Mouse (Mus musculus): ENCODE results near the gene Plekha1. TPM values are rescaled to one million over a fixed set of nuclear protein-coding genes. Genes with fewer than 3 reads are reported as not detected.

The Plekha1 gene
- total and polyA plus RNA-seq, 2 experiments from 2014 or later: 51.7 to 94.4 TPM

- ATAC-seq (ENCODE audit: low FRiP score) (no peak), DNase-seq (ENCODE audit: low spot score) (no peak)
- 81% methylated on average over 9 of the region's 9 CpGs for WGBS
- Histone ChIP-seq H3K9ac (replicated peaks; ENCODE audit: low read length, poor library complexity, severe bottlenecking) (no peak overlapping the region), H3K9me3 (ENCODE audit: low read length) (no peaks in the 10 kb centered on the region), H3K4me1 (ENCODE audit: insufficient read depth, low read length) (peaks cover 10% of the 10 kb centered on the region; the same call in 1 of the 2 replicates), H3K4me3 (ENCODE audit: low read depth, low read length) (no peak overlapping the region), H3K27ac (ENCODE audit: low read depth, low read length) (no peak overlapping the region), H3K36me3 (ENCODE audit: insufficient read depth, low read length) (no peaks in the 10 kb centered on the region), H3K4me2 (ENCODE audit: low read depth, low read length, poor library complexity, severe bottlenecking) (no peak overlapping the region), H3K27me3 (ENCODE audit: insufficient read depth, low read length) (no peaks in the 10 kb centered on the region; the same call in 1 of the 2 replicates)
- no peak for TF ChIP-seq CTCF (IDR thresholded peaks at IDR 0.05)
Measured at GRCm38 (mm10) chr7:130836066-130836465, 29.5 kb upstream of the Plekha1 start.

- TF ChIP-seq CTCF (IDR thresholded peaks at IDR 0.05): no peak
- H3K27ac ChIP-seq (ENCODE audit: low read depth, low read length): no peak overlapping the region
Measured at GRCm38 (mm10) chr7:130837941-130838657, 27.5 kb upstream of the Plekha1 start.

GRCm38 (mm10) chr7:130838658-130839025 is 26.9 kb upstream of the Plekha1 start:
- no peak for ATAC-seq (ENCODE audit: low FRiP score)
- H3K27ac ChIP-seq (ENCODE audit: low read depth, low read length): no peak overlapping the region

More at GRCm38 (mm10) chr7:130837941-130838657, 27.5 kb upstream of the Plekha1 start:
- peaks cover 10% of the 10 kb centered on the region; the same call in 1 of the 2 replicates for H3K4me1 ChIP-seq (ENCODE audit: insufficient read depth, low read length)
- H3K4me3 ChIP-seq (ENCODE audit: low read depth, low read length): no peak overlapping the region
- no peak overlapping the region for H3K4me2 ChIP-seq (ENCODE audit: low read depth, low read length, poor library complexity, severe bottlenecking)
- no peaks in the 10 kb centered on the region; the same call in 1 of the 2 replicates for H3K27me3 ChIP-seq (ENCODE audit: insufficient read depth, low read length)
- H3K36me3 ChIP-seq (ENCODE audit: insufficient read depth, low read length): no peaks in the 10 kb centered on the region
- no peaks in the 10 kb centered on the region for H3K9me3 ChIP-seq (ENCODE audit: low read length)
- H3K9ac ChIP-seq (replicated peaks; ENCODE audit: low read length, poor library complexity, severe bottlenecking): no peak overlapping the region
- peak; percentile 88 for DNase-seq (ENCODE audit: low spot score)
- ATAC-seq (ENCODE audit: low FRiP score): peak; percentile 72
- 9% methylated on average over 12 of the region's 12 CpGs for WGBS

GRCm38 (mm10) chr7:130839380-130840100 is 26.0 kb upstream of the Plekha1 start:
- Histone ChIP-seq H3K36me3 (ENCODE audit: insufficient read depth, low read length) (no peaks in the 10 kb centered on the region), H3K9ac (replicated peaks; ENCODE audit: low read length, poor library complexity, severe bottlenecking) (no peak overlapping the region), H3K4me1 (ENCODE audit: insufficient read depth, low read length) (peaks cover 10% of the 10 kb centered on the region; the same call in 1 of the 2 replicates), H3K27me3 (ENCODE audit: insufficient read depth, low read length) (no peaks in the 10 kb centered on the region), H3K4me2 (ENCODE audit: low read depth, low read length, poor library complexity, severe bottlenecking) (no peak overlapping the region), H3K27ac (ENCODE audit: low read depth, low read length) (no peak overlapping the region), H3K9me3 (ENCODE audit: low read length) (no peaks in the 10 kb centered on the region), H3K4me3 (ENCODE audit: low read depth, low read length) (no peak overlapping the region)
- TF ChIP-seq CTCF (IDR thresholded peaks at IDR 0.05): no peak
- no peak for ATAC-seq (ENCODE audit: low FRiP score)
- WGBS: 91% methylated on average over 12 of the region's 12 CpGs
- DNase-seq (ENCODE audit: low spot score): no peak

More at GRCm38 (mm10) chr7:130838658-130839025, 26.9 kb upstream of the Plekha1 start:
- no peaks in the 10 kb centered on the region for H3K9me3 ChIP-seq (ENCODE audit: low read length)
- DNase-seq (ENCODE audit: low spot score): no peak
- no peaks in the 10 kb centered on the region for H3K36me3 ChIP-seq (ENCODE audit: insufficient read depth, low read length)
- H3K4me3 ChIP-seq (ENCODE audit: low read depth, low read length): no peak overlapping the region
- WGBS: 52% methylated on average over 3 of the region's 3 CpGs
- no peak overlapping the region for H3K9ac ChIP-seq (replicated peaks; ENCODE audit: low read length, poor library complexity, severe bottlenecking)
- H3K4me1 ChIP-seq (ENCODE audit: insufficient read depth, low read length): peaks cover 10% of the 10 kb centered on the region; the same call in 1 of the 2 replicates
- no peak for TF ChIP-seq CTCF (IDR thresholded peaks at IDR 0.05)
- no peaks in the 10 kb centered on the region; the same call in 1 of the 2 replicates for H3K27me3 ChIP-seq (ENCODE audit: insufficient read depth, low read length)
- no peak overlapping the region for H3K4me2 ChIP-seq (ENCODE audit: low read depth, low read length, poor library complexity, severe bottlenecking)

GRCm38 (mm10) chr7:130847164-130847718 is 18.3 kb upstream of the Plekha1 start:
- H3K4me3 ChIP-seq (ENCODE audit: low read depth, low read length): no peak overlapping the region
- H3K27me3 ChIP-seq (ENCODE audit: insufficient read depth, low read length): no peaks in the 10 kb centered on the region
- no peaks in the 10 kb centered on the region for H3K36me3 ChIP-seq (ENCODE audit: insufficient read depth, low read length)
- no peak for ATAC-seq (ENCODE audit: low FRiP score)
- H3K9me3 ChIP-seq (ENCODE audit: low read length): no peaks in the 10 kb centered on the region
- no peak for DNase-seq (ENCODE audit: low spot score)
- no peak overlapping the region for H3K9ac ChIP-seq (replicated peaks; ENCODE audit: low read length, poor library complexity, severe bottlenecking)
- 89% methylated on average over 17 of the region's 17 CpGs for whole genome bisulfite sequencing
- H3K4me1 ChIP-seq (ENCODE audit: insufficient read depth, low read length): no peaks in the 10 kb centered on the region
- H3K4me2 ChIP-seq (ENCODE audit: low read depth, low read length, poor library complexity, severe bottlenecking): no peak overlapping the region
- TF ChIP-seq CTCF (IDR thresholded peaks at IDR 0.05): no peak
- H3K27ac ChIP-seq (ENCODE audit: low read depth, low read length): no peak overlapping the region
